Comparison of ENCODE assay signal across 22 mouse cellular contexts in genomic region chr5:131094771-131095170, GRCm38 (mm10).
DNase-seq lines count a peak whose midpoint lies in the region; ATAC-seq and TF ChIP-seq lines count a peak whose summit lies in the region.
"Had no signal": no experiment of that assay in that cellular context is flagged by ENCODE, and none has a peak within 500 bp of the region (broad histone marks: within the 10 kb centered on the region; RNA-seq: fewer than 3 reads in every experiment).

No protein-coding gene starts in this region.

- no peak overlapping the region for H3K9ac ChIP-seq in forebrain, embryonic 13.5 days
- H3K9ac ChIP-seq in kidney, embryonic 16.5 days (replicated peaks; ENCODE audit: low read length), result no peak overlapping the region
- H3K9ac ChIP-seq in ES-Bruce4 (ENCODE audit: low read depth, poor library complexity, severe bottlenecking), result no peak overlapping the region
- H3K9ac ChIP-seq: hindbrain, embryonic 13.5 days; liver, embryonic 15.5 days; lung, embryonic 15.5 days had no signal

- TF ChIP-seq EP300 in ES-Bruce4 (IDR thresholded peaks at IDR 0.05; ENCODE audit: insufficient read depth, low read depth, low read length), result peak; percentile 94

- no peaks in the 10 kb centered on the region for H3K36me3 ChIP-seq in forebrain, embryonic 13.5 days (ENCODE audit: poor library complexity, severe bottlenecking)
- no peaks in the 10 kb centered on the region for H3K36me3 ChIP-seq in forebrain, embryonic 10.5 days (replicated peaks)
- H3K36me3 ChIP-seq in kidney, embryonic 16.5 days (ENCODE audit: insufficient read depth, low read length), result no peaks in the 10 kb centered on the region
- H3K36me3 ChIP-seq in ES-Bruce4 (ENCODE audit: control insufficient read depth, insufficient read depth, low read length, poor library complexity, severe bottlenecking), result no peaks in the 10 kb centered on the region
- H3K36me3 ChIP-seq: hindbrain, embryonic 13.5 days; limb, embryonic 10.5 days; liver, embryonic 15.5 days; lung, embryonic 15.5 days had no signal

- no peaks in the 10 kb centered on the region; the same call in 1 of the 2 replicates for H3K9me3 ChIP-seq in forebrain, embryonic 13.5 days (replicated peaks)
- H3K9me3 ChIP-seq in forebrain, embryonic 10.5 days, result peaks cover 10% of the 10 kb centered on the region
- H3K9me3 ChIP-seq in kidney, embryonic 16.5 days (ENCODE audit: low read length), result peaks cover 12% of the 10 kb centered on the region; the same call in 1 of the 2 replicates
- H3K9me3 ChIP-seq in ES-Bruce4 (replicated peaks; ENCODE audit: control insufficient read depth, insufficient read depth, low read length, poor library complexity, severe bottlenecking), result peaks cover 9% of the 10 kb centered on the region
- H3K9me3 ChIP-seq: hindbrain, embryonic 13.5 days; limb, embryonic 10.5 days; liver, embryonic 15.5 days; lung, embryonic 15.5 days had no signal

- no peak overlapping the region for H3K4me3 ChIP-seq in forebrain, embryonic 13.5 days
- no peak overlapping the region for H3K4me3 ChIP-seq in forebrain, embryonic 10.5 days
- no peak overlapping the region for H3K4me3 ChIP-seq in kidney, embryonic 16.5 days (ENCODE audit: low read length)
- no peak overlapping the region for H3K4me3 ChIP-seq in ES-Bruce4 (ENCODE audit: low read depth, low read length)
- H3K4me3 ChIP-seq: gastrocnemius, adult 2 months; hindbrain, embryonic 13.5 days; limb, embryonic 10.5 days; liver, embryonic 15.5 days; lung, embryonic 15.5 days had no signal

- no peaks in the 10 kb centered on the region for H3K27me3 ChIP-seq in forebrain, embryonic 13.5 days
- H3K27me3 ChIP-seq in forebrain, embryonic 10.5 days (ENCODE audit: poor library complexity, severe bottlenecking), result no peaks in the 10 kb centered on the region
- H3K27me3 ChIP-seq in kidney, embryonic 16.5 days (ENCODE audit: insufficient read depth, low read length), result no peaks in the 10 kb centered on the region
- no peaks in the 10 kb centered on the region for H3K27me3 ChIP-seq in ES-Bruce4 (ENCODE audit: control insufficient read depth, insufficient read depth, low read length, poor library complexity, severe bottlenecking)
- H3K27me3 ChIP-seq: hindbrain, embryonic 13.5 days; liver, embryonic 15.5 days; lung, embryonic 15.5 days had no signal

- no peak for TF ChIP-seq CTCF in ES-Bruce4 (IDR thresholded peaks at IDR 0.05; ENCODE audit: low read depth, low read length)

- WGBS in forebrain, embryonic 13.5 days, result 36% methylated on average over 1 of the region's 1 CpGs
- 62% methylated on average over 1 of the region's 1 CpGs for whole genome bisulfite sequencing in forebrain, embryonic 10.5 days
- WGBS in kidney, embryonic 16.5 days, result 25% methylated on average over 1 of the region's 1 CpGs

- peaks cover 18% of the 10 kb centered on the region for H3K4me1 ChIP-seq in forebrain, embryonic 13.5 days
- peaks cover 15% of the 10 kb centered on the region; the same call in 1 of the 2 replicates for H3K4me1 ChIP-seq in forebrain, embryonic 10.5 days
- H3K4me1 ChIP-seq in kidney, embryonic 16.5 days (ENCODE audit: insufficient read depth, low read length), result no peaks in the 10 kb centered on the region
- peaks cover 4% of the 10 kb centered on the region for H3K4me1 ChIP-seq in ES-Bruce4 (ENCODE audit: control insufficient read depth, insufficient read depth, low read length)
- H3K4me1 ChIP-seq: liver, embryonic 15.5 days; lung, embryonic 15.5 days had no signal

- H3K27ac ChIP-seq in forebrain, embryonic 13.5 days, result no peak overlapping the region
- no peak overlapping the region for H3K27ac ChIP-seq in forebrain, embryonic 10.5 days
- H3K27ac ChIP-seq in kidney, embryonic 16.5 days (ENCODE audit: low read length), result no peak overlapping the region
- peak overlapping the region; percentile 51; the same call in 1 of the 2 replicates for H3K27ac ChIP-seq in ES-Bruce4 (ENCODE audit: insufficient read depth, low read length)
- H3K27ac ChIP-seq: gastrocnemius, adult 2 months; hindbrain, embryonic 13.5 days; limb, embryonic 10.5 days; liver, embryonic 15.5 days; lung, embryonic 15.5 days; stomach, postnatal 0 days had no signal

- H3K4me2 ChIP-seq in forebrain, embryonic 13.5 days, result no peak overlapping the region
- no peak overlapping the region for H3K4me2 ChIP-seq in kidney, embryonic 16.5 days (replicated peaks; ENCODE audit: low read depth, low read length)
- H3K4me2 ChIP-seq: hindbrain, embryonic 13.5 days; liver, embryonic 15.5 days; lung, embryonic 15.5 days had no signal

- peak; percentile 16; the same call in 1 of the 2 replicates for ATAC-seq in forebrain, embryonic 13.5 days
- 0 out of 2 replicates have a peak, but pooled peaks have one; percentile 12 for ATAC-seq in kidney, embryonic 16.5 days (ENCODE audit: low FRiP score, low TSS enrichment)

- DNase-seq in forebrain, embryonic 10.5 days (ENCODE audit: extremely low spot score, low spot score), result no peak
- DNase-seq in kidney, postnatal 4 days, result no peak
- DNase-seq in ZHBTc4 (ENCODE audit: low read depth, low spot score), result peak; percentile 85
- no peak for DNase-seq in right cerebral cortex, postnatal 25 days
- DNase-seq in right cerebral cortex, postnatal 14 days, result no peak
- DNase-seq: adrenal gland, adult 2 months; cerebellum, adult 18-20 months; gastrocnemius, adult 2 months; heart, postnatal 36 days; kidney, adult 11 months; liver; lung, postnatal 4 days; thymus, adult 2 months; thymus, postnatal 4 days had no signal

- no peak for TF ChIP-seq POLR2A in ES-Bruce4 (IDR thresholded peaks at IDR 0.05; ENCODE audit: insufficient read depth, low read length)
